Mouse (Mus musculus) spleen, adult 2 months (tissue): ENCODE data around the gene Cdk7.
A peak's percentile ranks its signal among the peaks of the same experiment; 100 is the strongest.

Source experiments
- CTCF ChIP-seq: fragments of 200-500 bp; IDR thresholded peaks from 2 replicates; pipeline ENCODE4 v1.5.1; 2011; ENCODE audit warnings: mild to moderate bottlenecking, inconsistent platforms; ENCODE audit not compliant: insufficient read depth, insufficient read length, insufficient replicate concordance; ENCODE audit errors: extremely low read depth
- POLR2A ChIP-seq: fragments of 200-500 bp; IDR thresholded peaks from 2 replicates; pipeline ENCODE4 v1.6.1; 2011; ENCODE audit warnings: low read depth, low read length, inconsistent platforms

DNA sequence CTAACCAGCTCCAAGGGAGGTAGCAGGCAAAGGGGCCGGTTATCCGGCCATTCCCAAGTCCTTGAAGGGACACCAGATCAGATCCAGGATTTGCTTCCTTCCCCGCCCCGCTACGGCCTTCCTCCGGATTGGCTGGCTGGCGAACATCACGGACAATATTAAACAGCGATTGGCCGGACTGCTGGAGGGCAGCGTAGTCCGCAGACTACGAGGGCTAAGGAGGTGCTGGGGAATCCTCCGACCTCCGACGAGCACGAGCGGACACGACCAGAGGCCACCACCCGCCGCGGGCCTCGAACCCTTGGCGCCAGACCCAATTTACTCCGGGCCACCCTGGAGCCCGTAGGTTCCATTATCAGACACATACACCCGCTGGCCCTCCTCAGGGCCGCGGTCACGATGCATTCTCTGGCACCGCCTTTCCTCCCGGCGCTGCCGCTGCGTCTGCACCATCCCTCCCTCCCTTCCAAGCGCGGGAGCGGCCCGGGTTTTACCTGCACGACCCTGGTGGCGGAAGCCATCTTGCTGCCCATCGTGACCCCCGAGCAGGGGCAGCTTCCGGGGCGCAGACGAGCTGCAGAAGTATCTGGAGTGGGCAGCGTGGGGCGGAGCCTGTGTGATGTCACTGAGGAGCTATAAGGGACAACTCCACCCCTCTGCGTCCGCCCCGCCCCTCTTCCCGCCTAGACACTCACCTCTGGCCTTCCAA, 13.5 kb upstream of the Cdk7 start, which contains the start of gene Mrps36:
- TF ChIP-seq CTCF (no peak), POLR2A (peak; percentile 67)
